Mouse (Mus musculus) forebrain, embryonic 13.5 days (tissue): ENCODE measurements at regions not wholly inside any gene's neighbourhood (a gene's known extent, or its start where the extent isn't known, plus 50 kb on each side); places are given as distances from the start of the nearest gene placed in this dataset.

Experiments
- ATAC-seq: fragments of 200-750 bp; cut with Nextera tagmentation; 2 replicates; pipeline ENCODE4 v1.8.0; 2017
- H3K27ac ChIP-seq: fragments of 300-500 bp; sonication (generic); 2 replicates; pipeline ENCODE4 v1.5.1; 2015; ENCODE audit warnings: inconsistent platforms, mild to moderate bottlenecking, moderate library complexity
- H3K27me3 ChIP-seq: fragments of 300-500 bp; sonication (generic); 2 replicates; pipeline ENCODE4 v1.6.1; 2015; ENCODE audit warnings: mild to moderate bottlenecking, inconsistent platforms
- H3K36me3 ChIP-seq: fragments of 300-500 bp; sonication (generic); 2 replicates; pipeline ENCODE4 v1.6.1; 2015; ENCODE audit warnings: mild to moderate bottlenecking, inconsistent platforms; ENCODE audit not compliant: poor library complexity, severe bottlenecking
- H3K4me1 ChIP-seq: fragments of 300-500 bp; sonication (generic); 2 replicates; pipeline ENCODE4 v1.6.1; 2015; ENCODE audit warnings: inconsistent platforms
- H3K4me2 ChIP-seq: fragments of 300-500 bp; sonication (generic); 2 replicates; pipeline ENCODE4 v1.6.1; 2015; ENCODE audit warnings: inconsistent platforms, mild to moderate bottlenecking, moderate library complexity
- H3K4me3 ChIP-seq: fragments of 300-500 bp; sonication (generic); 2 replicates; pipeline ENCODE4 v1.5.1; 2015; ENCODE audit warnings: mild to moderate bottlenecking, inconsistent platforms
- H3K9ac ChIP-seq: fragments of 300-500 bp; sonication (generic); 2 replicates; pipeline ENCODE4 v1.6.1; 2015; ENCODE audit warnings: mild to moderate bottlenecking, inconsistent platforms
- H3K9me3 ChIP-seq: fragments of 300-500 bp; sonication (generic); replicated peaks from 2 replicates; pipeline ENCODE4 v1.6.1; 2016; ENCODE audit warnings: inconsistent platforms
- WGBS: fragments of 180-500 bp; shearing (Covaris S2); methylation state at CpG from one replicate; pipeline ENCODE4 v1.1.7; 2015; 5-methylcytosine and 5-hydroxymethylcytosine counted together

DNA sequence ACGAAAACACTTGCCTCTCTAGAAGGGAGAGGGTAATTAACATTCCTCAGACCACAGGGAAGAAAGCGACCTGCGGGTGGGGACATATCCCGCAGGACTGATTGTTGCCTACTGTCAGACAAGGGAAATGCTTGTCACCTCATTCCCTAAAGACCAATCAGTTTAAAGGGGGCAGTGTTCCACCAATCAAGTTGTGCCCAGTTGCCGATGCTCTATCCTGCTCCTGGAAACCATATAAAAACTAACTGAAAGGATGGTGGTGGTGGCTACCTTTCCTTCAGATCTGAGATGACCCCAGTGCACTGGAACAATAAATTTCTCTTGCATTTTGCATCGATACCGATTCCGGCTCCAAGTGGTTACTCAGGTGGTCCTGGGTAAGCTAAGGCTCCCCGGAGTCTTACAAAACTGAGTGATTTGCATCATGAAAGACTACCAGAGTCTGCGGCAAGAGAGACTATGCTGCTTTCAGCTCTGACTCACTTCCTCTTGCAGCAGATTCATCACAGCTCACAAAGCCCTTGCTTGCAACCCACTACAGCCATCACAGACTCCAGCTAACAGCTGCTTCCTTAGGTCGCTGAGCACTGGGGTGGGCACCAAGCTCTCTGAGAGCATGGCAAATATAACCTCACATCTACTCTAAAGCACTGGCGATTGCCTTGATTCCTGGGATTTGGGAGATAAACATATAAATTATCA lies 533.7 kb upstream of the A830018L16Rik start:
- H3K27me3 ChIP-seq = no peaks in the 10 kb centered on the region
- H3K9me3 ChIP-seq = no peaks in the 10 kb centered on the region
- H3K27ac ChIP-seq = no peak overlapping the region
- no peak for ATAC-seq
- no peak overlapping the region for H3K9ac ChIP-seq
- no peaks in the 10 kb centered on the region for H3K4me1 ChIP-seq
- no peak overlapping the region for H3K4me3 ChIP-seq
- no peak overlapping the region for H3K4me2 ChIP-seq
- 76% methylated on average over 12 of the region's 12 CpGs for WGBS
- no peaks in the 10 kb centered on the region for H3K36me3 ChIP-seq

DNA sequence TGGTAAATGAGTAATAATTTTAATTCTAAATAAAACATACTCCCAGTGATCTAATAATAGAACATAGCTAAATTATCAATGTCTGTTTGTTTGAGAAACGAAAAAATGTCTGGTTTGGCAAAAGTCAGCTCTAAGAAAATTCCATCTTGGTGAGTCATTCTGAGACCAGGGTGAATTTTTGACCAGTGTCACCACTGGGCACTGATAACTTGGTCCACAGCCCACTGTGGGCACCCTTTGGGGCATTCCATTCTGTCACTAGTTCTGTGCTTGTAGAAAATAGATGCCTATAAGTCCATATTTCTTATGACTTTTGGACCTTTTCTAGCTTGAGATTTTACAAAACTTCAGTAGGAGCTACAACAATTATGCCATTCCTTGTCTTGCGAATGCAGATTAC lies 515.1 kb upstream of the A830018L16Rik start:
- Histone ChIP-seq H3K9ac (no peak overlapping the region), H3K27ac (no peak overlapping the region), H3K27me3 (no peaks in the 10 kb centered on the region), H3K9me3 (no peaks in the 10 kb centered on the region), H3K4me2 (no peak overlapping the region), H3K4me3 (no peak overlapping the region), H3K4me1 (no peaks in the 10 kb centered on the region), H3K36me3 (no peaks in the 10 kb centered on the region)
- ATAC-seq = no peak
- 77% methylated on average over 2 of the region's 2 CpGs for WGBS

DNA sequence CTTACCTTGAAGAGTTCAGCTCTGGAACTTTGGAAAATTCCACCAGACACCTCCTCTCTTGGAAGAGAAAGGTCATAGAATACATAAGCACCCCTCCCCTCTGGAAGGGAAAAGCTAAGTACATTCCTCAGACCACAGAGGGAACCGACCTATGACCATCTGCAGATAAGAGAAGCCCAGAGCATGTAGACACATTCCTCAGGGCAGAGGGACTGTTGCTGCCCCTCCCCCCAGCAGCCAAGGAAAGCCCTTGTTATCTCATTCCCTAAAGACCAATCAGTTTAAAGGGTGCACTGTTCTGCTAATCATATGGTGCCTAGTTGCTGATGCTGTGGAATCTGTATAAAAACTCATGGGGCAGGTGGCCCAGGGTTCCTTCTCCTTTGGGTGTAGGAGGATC lies 511.2 kb upstream of the A830018L16Rik start:
- Histone ChIP-seq H3K9ac (no peak overlapping the region), H3K4me1 (no peaks in the 10 kb centered on the region), H3K27ac (no peak overlapping the region), H3K36me3 (no peaks in the 10 kb centered on the region), H3K9me3 (no peaks in the 10 kb centered on the region), H3K4me2 (no peak overlapping the region), H3K4me3 (no peak overlapping the region), H3K27me3 (no peaks in the 10 kb centered on the region)
- no peak for ATAC-seq
- 71% methylated on average over 1 of the region's 1 CpGs for WGBS

DNA sequence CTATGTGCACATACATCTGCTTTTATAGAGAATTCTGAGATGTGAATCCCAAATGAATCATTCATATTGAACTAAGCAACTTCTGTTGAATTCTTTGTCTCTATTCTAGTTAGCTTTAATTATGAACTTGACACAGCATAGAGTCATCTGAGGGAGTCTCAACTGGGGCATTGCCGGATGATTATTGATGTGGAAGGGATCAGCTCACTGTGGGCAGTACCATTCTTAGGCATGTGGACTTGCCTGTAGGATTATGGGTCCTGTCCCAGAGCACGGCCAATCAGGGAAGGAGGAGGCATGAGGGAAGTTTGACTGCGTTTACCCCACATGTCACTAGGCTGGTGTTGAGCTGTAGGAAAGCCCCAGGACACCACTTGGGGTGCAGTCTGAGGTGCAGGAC lies 493.9 kb upstream of the A830018L16Rik start:
- Histone ChIP-seq H3K4me2 (no peak overlapping the region), H3K9ac (no peak overlapping the region), H3K4me1 (no peaks in the 10 kb centered on the region), H3K9me3 (no peaks in the 10 kb centered on the region), H3K27ac (no peak overlapping the region), H3K4me3 (no peak overlapping the region), H3K27me3 (no peaks in the 10 kb centered on the region), H3K36me3 (no peaks in the 10 kb centered on the region)
- 58% methylated on average over 3 of the region's 3 CpGs for WGBS
- ATAC-seq = peak; percentile 55; the same call in 1 of the 2 replicates

GRCm38 (mm10) chr1:10932378-10933077 lies 481.4 kb upstream of the A830018L16Rik start:
- H3K4me3 ChIP-seq = no peak overlapping the region
- no peaks in the 10 kb centered on the region for H3K9me3 ChIP-seq
- no peaks in the 10 kb centered on the region for H3K4me1 ChIP-seq
- no peak overlapping the region for H3K9ac ChIP-seq
- H3K4me2 ChIP-seq = no peak overlapping the region
- H3K27ac ChIP-seq = no peak overlapping the region
- WGBS = 61% methylated on average over 5 of the region's 5 CpGs
- no peaks in the 10 kb centered on the region for H3K36me3 ChIP-seq
- no peaks in the 10 kb centered on the region for H3K27me3 ChIP-seq
- no peak for ATAC-seq

DNA sequence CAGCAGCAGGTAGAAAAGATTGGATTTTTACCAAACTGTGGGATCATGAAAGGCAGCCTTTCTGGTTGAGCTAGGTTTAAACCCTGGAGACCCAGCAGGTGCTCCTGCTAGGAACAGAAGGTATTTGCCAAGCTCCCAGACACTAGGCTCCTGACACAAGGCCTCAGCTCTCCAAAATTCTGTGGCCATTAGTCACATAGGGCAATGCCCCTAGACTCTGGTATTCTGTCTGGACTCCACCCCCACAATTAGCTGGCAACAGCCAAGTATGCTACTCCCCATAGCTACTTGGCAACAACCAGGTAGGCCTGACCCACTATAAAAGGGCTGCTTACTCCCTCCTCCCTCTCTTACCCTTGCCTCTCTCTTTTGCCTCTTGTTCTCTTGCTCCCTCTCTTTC lies 480.7 kb upstream of the A830018L16Rik start:
- Histone ChIP-seq H3K9me3 (no peaks in the 10 kb centered on the region), H3K4me2 (no peak overlapping the region), H3K36me3 (no peaks in the 10 kb centered on the region), H3K4me1 (peaks cover 3% of the 10 kb centered on the region; the same call in 1 of the 2 replicates), H3K9ac (no peak overlapping the region), H3K27ac (no peak overlapping the region), H3K27me3 (no peaks in the 10 kb centered on the region), H3K4me3 (no peak overlapping the region)
- no peak for ATAC-seq

DNA sequence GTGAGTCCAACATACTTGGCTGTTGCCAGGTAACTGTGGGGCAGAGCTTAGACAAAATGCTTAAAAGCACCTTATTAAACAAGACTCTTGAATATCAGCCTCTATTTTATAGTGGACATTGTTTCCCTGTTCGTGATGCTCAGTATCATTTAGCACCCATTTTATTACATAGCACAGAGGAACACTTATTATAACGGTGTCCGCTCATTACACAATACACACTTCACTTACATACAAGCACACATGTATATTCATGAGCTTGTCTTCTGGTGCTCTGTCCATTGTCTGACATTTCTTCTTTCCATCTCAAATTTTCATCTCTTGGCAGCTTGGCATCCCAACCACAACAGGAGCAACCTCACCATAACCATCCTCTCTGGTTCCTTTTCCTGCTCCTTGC lies 475.5 kb upstream of the A830018L16Rik start:
- H3K9me3 ChIP-seq = no peaks in the 10 kb centered on the region
- no peak overlapping the region for H3K4me3 ChIP-seq
- no peaks in the 10 kb centered on the region for H3K36me3 ChIP-seq
- H3K4me2 ChIP-seq = no peak overlapping the region
- WGBS = 50% methylated on average over 3 of the region's 3 CpGs
- H3K9ac ChIP-seq = no peak overlapping the region
- ATAC-seq = no peak
- H3K27me3 ChIP-seq = no peaks in the 10 kb centered on the region
- H3K4me1 ChIP-seq = peaks cover 8% of the 10 kb centered on the region; the same call in 1 of the 2 replicates
- H3K27ac ChIP-seq = no peak overlapping the region

- H3K36me3 ChIP-seq = no peaks in the 10 kb centered on the region
- no peaks in the 10 kb centered on the region for H3K27me3 ChIP-seq
- peaks cover 8% of the 10 kb centered on the region; the same call in 1 of the 2 replicates for H3K4me1 ChIP-seq
- 90% methylated on average over 3 of the region's 3 CpGs for WGBS
- H3K4me3 ChIP-seq = no peak overlapping the region
- H3K27ac ChIP-seq = no peak overlapping the region
- H3K9ac ChIP-seq = no peak overlapping the region
- no peak overlapping the region for H3K4me2 ChIP-seq
- no peaks in the 10 kb centered on the region for H3K9me3 ChIP-seq
- ATAC-seq = no peak
Observed at GRCm38 (mm10) chr1:10940326-10940725, 473.6 kb upstream of the A830018L16Rik start.

DNA sequence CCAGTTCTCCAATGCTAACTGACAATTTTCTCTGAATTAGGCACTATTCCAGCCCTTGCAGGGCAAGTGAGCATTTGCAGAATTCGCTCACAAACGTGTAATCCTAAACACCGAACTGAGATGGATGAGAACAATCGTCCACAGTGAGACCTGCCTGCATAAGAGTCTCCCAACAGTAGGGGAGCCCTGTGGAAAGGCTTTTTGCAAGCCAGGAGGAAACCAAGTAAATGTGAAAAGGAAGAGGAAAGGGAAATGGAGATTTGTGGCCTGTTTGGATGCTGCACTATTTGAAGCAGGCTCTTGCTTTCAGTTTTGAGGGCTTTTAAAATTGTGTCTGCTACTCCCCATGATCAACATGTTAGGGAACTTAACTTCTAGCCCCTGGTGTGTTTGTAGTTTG lies 470.9 kb upstream of the A830018L16Rik start:
- no peak overlapping the region for H3K4me2 ChIP-seq
- no peak for ATAC-seq
- peaks cover 7% of the 10 kb centered on the region; the same call in 1 of the 2 replicates for H3K4me1 ChIP-seq
- H3K4me3 ChIP-seq = no peak overlapping the region
- H3K9me3 ChIP-seq = no peaks in the 10 kb centered on the region
- H3K27ac ChIP-seq = no peak overlapping the region
- H3K36me3 ChIP-seq = no peaks in the 10 kb centered on the region
- H3K27me3 ChIP-seq = no peaks in the 10 kb centered on the region
- WGBS = 34% methylated on average over 4 of the region's 4 CpGs
- no peak overlapping the region for H3K9ac ChIP-seq
